8 mouse cellular contexts compared by ENCODE assay signal in the genomic region with DNA sequence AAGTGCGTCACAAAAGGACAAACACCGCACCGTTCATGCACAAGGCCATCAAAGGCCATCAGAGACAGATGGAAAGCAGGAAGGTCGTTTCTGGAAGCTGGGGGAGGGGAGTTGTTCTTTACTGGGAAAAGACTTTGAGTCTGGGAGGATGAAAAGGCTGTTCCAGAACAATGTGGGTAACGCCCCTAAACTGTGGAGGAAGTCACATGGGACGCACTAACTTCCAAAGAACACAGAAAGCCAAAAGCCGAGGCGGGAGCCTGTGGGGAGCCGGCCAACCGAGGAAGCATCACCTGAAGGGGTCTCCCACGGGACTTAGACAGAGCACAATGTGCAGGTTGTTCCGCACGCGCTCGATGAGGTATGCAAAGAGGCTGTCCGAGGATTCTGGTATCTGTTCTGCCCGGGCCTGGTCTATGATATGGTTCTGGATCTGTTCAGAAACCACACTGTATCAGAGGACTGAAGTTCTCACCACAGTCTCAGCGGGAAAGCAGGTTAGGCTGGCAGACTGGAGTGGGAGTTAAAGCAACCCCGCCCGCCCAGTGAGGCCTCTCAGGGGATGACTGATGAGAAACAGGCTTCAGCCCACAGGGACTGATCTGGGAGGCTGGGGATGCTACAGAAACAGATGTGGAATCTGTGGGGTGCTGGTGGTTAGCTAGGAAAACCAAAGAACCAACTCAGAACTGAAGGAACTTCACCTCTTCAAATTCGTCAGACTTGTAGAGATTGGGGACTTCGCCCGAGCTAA. TPM values are rescaled to one million over a fixed set of nuclear protein-coding genes. Genes with fewer than 3 reads are reported as not detected.
DNase-seq lines count a peak whose midpoint lies in the region; ATAC-seq and TF ChIP-seq lines count a peak whose summit lies in the region.

No protein-coding gene starts in this region.

- ATAC-seq in embryonic facial prominence, embryonic 11.5 days (replicated peaks; ENCODE audit: insufficient number of reproducible peaks, low FRiP score, low TSS enrichment, low read depth) = no peak
- ATAC-seq in intestine, embryonic 14.5 days (replicated peaks; ENCODE audit: low FRiP score, low TSS enrichment, low read depth) = peak; percentile 50; the same call in 1 of the 2 replicates
- ATAC-seq in frontal cortex, adult (ENCODE audit: low TSS enrichment) = no peak
- no peak for ATAC-seq in erythroblast, adult 5-6 weeks (replicated peaks; ENCODE audit: low FRiP score, poor library complexity, severe bottlenecking)

- H3K36me3 ChIP-seq in embryonic facial prominence, embryonic 11.5 days (replicated peaks; ENCODE audit: control insufficient read depth, insufficient read depth, low read depth, low read length) = no peaks in the 10 kb centered on the region
- H3K36me3 ChIP-seq in intestine, embryonic 14.5 days (ENCODE audit: control insufficient read depth, insufficient read depth, low read length) = no peaks in the 10 kb centered on the region

- H3K27ac ChIP-seq in embryonic facial prominence, embryonic 11.5 days (replicated peaks; ENCODE audit: low read depth, low read length) = no peak overlapping the region
- H3K27ac ChIP-seq in intestine, embryonic 14.5 days (ENCODE audit: low read depth) = peak overlapping the region; percentile 76

- H3K4me3 ChIP-seq in embryonic facial prominence, embryonic 11.5 days (ENCODE audit: low read depth, low read length) = no peak overlapping the region
- H3K4me3 ChIP-seq in intestine, embryonic 14.5 days (ENCODE audit: low read depth, low read length) = no peak overlapping the region
- H3K4me3 ChIP-seq in lung, adult 2 months (replicated peaks; ENCODE audit: extremely low read depth, low read depth, low read length) = peak overlapping the region; percentile 58

- 66% methylated on average over 23 of the region's 23 CpGs for WGBS in embryonic facial prominence, embryonic 11.5 days
- 39% methylated on average over 23 of the region's 23 CpGs for WGBS in intestine, embryonic 14.5 days
- WGBS in lung, adult 2 months = 42% methylated on average over 23 of the region's 23 CpGs

- no peak overlapping the region for H3K9ac ChIP-seq in embryonic facial prominence, embryonic 11.5 days (replicated peaks; ENCODE audit: low read length)
- 0 out of 2 replicates have a peak overlapping the region, but pooled peaks have one; percentile 0 for H3K9ac ChIP-seq in intestine, embryonic 14.5 days (ENCODE audit: low read length)

- DNase-seq in adrenal gland, postnatal 36 days = peak; percentile 16 to 18
- DNase-seq in adrenal gland, postnatal 25 days = no peak
- peak; percentile 37 for DNase-seq in embryonic facial prominence, embryonic 11.5 days (ENCODE audit: low spot score)
- DNase-seq in intestine, embryonic 14.5 days (ENCODE audit: low spot score) = peak; percentile 69
- DNase-seq in lung, adult 2 months = no peak
- DNase-seq in retina, embryonic 14.5 days (ENCODE audit: low spot score) = no peak

- TF ChIP-seq POLR2A in lung, adult 2 months (IDR thresholded peaks at IDR 0.05; ENCODE audit: borderline replicate concordance, extremely low read depth, low read depth, low read length) = peak; percentile 41; the same call in 1 of the 2 replicates

- no peaks in the 10 kb centered on the region for H3K9me3 ChIP-seq in embryonic facial prominence, embryonic 11.5 days (replicated peaks; ENCODE audit: control insufficient read depth, low read length)
- H3K9me3 ChIP-seq in intestine, embryonic 14.5 days (ENCODE audit: control insufficient read depth, low read length) = no peaks in the 10 kb centered on the region

- H3K4me1 ChIP-seq in embryonic facial prominence, embryonic 11.5 days (ENCODE audit: control insufficient read depth, insufficient read depth, low read length) = no peaks in the 10 kb centered on the region
- H3K4me1 ChIP-seq in intestine, embryonic 14.5 days (replicated peaks; ENCODE audit: control insufficient read depth, insufficient read depth, low read length) = peaks cover 22% of the 10 kb centered on the region
- peaks cover 2% of the 10 kb centered on the region; the same call in 1 of the 2 replicates for H3K4me1 ChIP-seq in lung, adult 2 months (ENCODE audit: control insufficient read depth, insufficient read depth, low read length)

- TF ChIP-seq CTCF in lung, adult 2 months (IDR thresholded peaks at IDR 0.05; ENCODE audit: insufficient read depth, low read length) = no peak

- H3K27me3 ChIP-seq in embryonic facial prominence, embryonic 11.5 days (ENCODE audit: control insufficient read depth, insufficient read depth, low read length) = no peaks in the 10 kb centered on the region
- no peaks in the 10 kb centered on the region for H3K27me3 ChIP-seq in intestine, embryonic 14.5 days (replicated peaks; ENCODE audit: control insufficient read depth, insufficient read depth, low read length)

- no peak overlapping the region for H3K4me2 ChIP-seq in embryonic facial prominence, embryonic 11.5 days (ENCODE audit: low read depth, low read length)
- H3K4me2 ChIP-seq in intestine, embryonic 14.5 days (ENCODE audit: low read length) = peak overlapping the region; percentile 34

RNA-seq across cellular contexts. Expression of a gene that starts 38.8 kb away (rescaled TPM):
- total RNA-seq in adrenal gland, postnatal 36 days (2021) = 10 to 100 TPM; 31.8 to 48.0 TPM
- total RNA-seq in adrenal gland, postnatal 25 days (2021) = 45.1 and 46.2 TPM in 2 replicates
- 25.9 and 26.2 TPM in 2 replicates for polyA plus RNA-seq in embryonic facial prominence, embryonic 11.5 days (2014; fragmentation: Nextera tagmentation; extraction: Ambion mirVana)
- polyA plus RNA-seq in intestine, embryonic 14.5 days (2014; fragmentation: Nextera tagmentation; extraction: Ambion mirVana) = 29.1 and 29.6 TPM in 2 replicates
- 19.4 and 21.0 TPM in 2 replicates for polyA plus RNA-seq in lung, adult 2 months (2012; rRNA removed)
- total RNA-seq in erythroblast, adult 5-6 weeks (2015; ENCODE audit: low replicate concordance) = 5.8 and 8.2 TPM in 2 replicates
- total RNA-seq in erythroblast, adult 5-6 weeks (2017; ENCODE audit: low replicate concordance) = 0.84 and 1.5 TPM in 2 replicates

RNA-seq across cellular contexts. Expression of a gene that starts 54.3 kb away (rescaled TPM):
- total RNA-seq in adrenal gland, postnatal 36 days (2021) = 10 to 100 TPM; 13.4 to 17.8 TPM
- total RNA-seq in adrenal gland, postnatal 25 days (2021) = 13.9 and 16.9 TPM in 2 replicates
- 13.6 and 18.1 TPM in 2 replicates for polyA plus RNA-seq in embryonic facial prominence, embryonic 11.5 days (2014; fragmentation: Nextera tagmentation; extraction: Ambion mirVana)
- polyA plus RNA-seq in intestine, embryonic 14.5 days (2014; fragmentation: Nextera tagmentation; extraction: Ambion mirVana) = 34.8 and 38.4 TPM in 2 replicates
- polyA plus RNA-seq in lung, adult 2 months (2012; rRNA removed) = 37.8 and 63.1 TPM in 2 replicates
- total RNA-seq in erythroblast, adult 5-6 weeks (2015; ENCODE audit: low replicate concordance) = not detected in 2 replicates
- not detected in 2 replicates for total RNA-seq in erythroblast, adult 5-6 weeks (2017; ENCODE audit: low replicate concordance)

RNA-seq across cellular contexts. Expression of a gene that starts 56.9 kb away (rescaled TPM):
- 10 to 100 TPM; 49.0 to 50.9 TPM for total RNA-seq in adrenal gland, postnatal 36 days (2021)
- total RNA-seq in adrenal gland, postnatal 25 days (2021) = 43.5 and 51.0 TPM in 2 replicates
- 33.3 TPM in 2 replicates for polyA plus RNA-seq in embryonic facial prominence, embryonic 11.5 days (2014; fragmentation: Nextera tagmentation; extraction: Ambion mirVana)
- polyA plus RNA-seq in intestine, embryonic 14.5 days (2014; fragmentation: Nextera tagmentation; extraction: Ambion mirVana) = 23.3 and 23.8 TPM in 2 replicates
- 21.9 and 24.7 TPM in 2 replicates for polyA plus RNA-seq in lung, adult 2 months (2012; rRNA removed)
- total RNA-seq in erythroblast, adult 5-6 weeks (2015; ENCODE audit: low replicate concordance) = 12.5 and 16.1 TPM in 2 replicates
- 23.5 and 31.4 TPM in 2 replicates for total RNA-seq in erythroblast, adult 5-6 weeks (2017; ENCODE audit: low replicate concordance)

RNA-seq across cellular contexts. Expression of a gene that starts 57.0 kb away (rescaled TPM):
- total RNA-seq in adrenal gland, postnatal 36 days (2021) = 100 to 1,000 TPM; 132 to 158 TPM
- total RNA-seq in adrenal gland, postnatal 25 days (2021) = 127 and 149 TPM in 2 replicates
- 123 and 135 TPM in 2 replicates for polyA plus RNA-seq in embryonic facial prominence, embryonic 11.5 days (2014; fragmentation: Nextera tagmentation; extraction: Ambion mirVana)
- polyA plus RNA-seq in intestine, embryonic 14.5 days (2014; fragmentation: Nextera tagmentation; extraction: Ambion mirVana) = 184 and 197 TPM in 2 replicates
- 129 and 141 TPM in 2 replicates for polyA plus RNA-seq in lung, adult 2 months (2012; rRNA removed)
- 25.6 and 30.3 TPM in 2 replicates for total RNA-seq in erythroblast, adult 5-6 weeks (2015; ENCODE audit: low replicate concordance)
- 18.5 and 25.2 TPM in 2 replicates for total RNA-seq in erythroblast, adult 5-6 weeks (2017; ENCODE audit: low replicate concordance)

Comparison
In these comparisons a context has a peak if more than half of its experiments do, and no peak if none do; other contexts are left out.
1. DNase-seq: peak in adrenal gland, postnatal 36 days (2 of 2), embryonic facial prominence, embryonic 11.5 days (single experiment) and intestine, embryonic 14.5 days (single experiment); none in adrenal gland, postnatal 25 days (single experiment), lung, adult 2 months (single experiment) and retina, embryonic 14.5 days (single experiment).
2. RNA of a gene that starts 54.3 kb away (total RNA-seq): 13.4 to 17.8 TPM in adrenal gland, postnatal 36 days and 13.9 to 16.9 TPM in adrenal gland, postnatal 25 days; not detected in erythroblast, adult 5-6 weeks; every median in the first group is over 10 times any median in the second.